Mouse (Mus musculus) small intestine, adult 2 months (tissue): ENCODE measurements at regions not wholly inside any gene's neighbourhood (a gene's known extent, or its start where the extent isn't known, plus 50 kb on each side); places are given as distances from the start of the nearest gene placed in this dataset.

Source experiments
- CTCF ChIP-seq: fragments of 200-500 bp; IDR thresholded peaks from 2 replicates; pipeline ENCODE4 v1.5.1; 2012; ENCODE audit warnings: low read depth, mild to moderate bottlenecking, control low read depth, inconsistent platforms, low read length, moderate library complexity, mixed read lengths; ENCODE audit not compliant: insufficient replicate concordance, insufficient read length; ENCODE audit errors: extremely low read depth
- POLR2A ChIP-seq: fragments of 200-500 bp; IDR thresholded peaks from 2 replicates; pipeline ENCODE4 v1.6.1; 2012; ENCODE audit warnings: low read depth, mild to moderate bottlenecking, control low read depth, inconsistent platforms, low read length, moderate library complexity

GRCm38 (mm10) chr11:114608009-114608408 lies 60.3 kb upstream of the Rpl38 start:
- TF ChIP-seq POLR2A = no peak
- TF ChIP-seq CTCF = peak; percentile 29; the same call in 1 of the 2 replicates
